Mouse (Mus musculus): Measurements from ENCODE around the gene Gm3047. TPM values are rescaled to one million over a fixed set of nuclear protein-coding genes. Genes with fewer than 3 reads are reported as not detected.
"Not testable (repeated sequence)": the region's sequence is repeated elsewhere in the genome, so short reads cannot be mapped to it uniquely, and the experiment has no call there.

Gm3047 gene
- polyA plus RNA-seq (2015; fragmentation: Nextera tagmentation; extraction: Ambion mirVana), result not detected in 2 replicates

GRCm38 (mm10) chr14:4555105-4555504 lies at the start of gene Gm3047:
Gm3047 (plus strand) TSS chr14:4555405.
- not testable (repeated sequence) for ATAC-seq (ENCODE audit: low FRiP score, low TSS enrichment); H3K27me3 ChIP-seq (ENCODE audit: control insufficient read depth, insufficient read depth, low read length); H3K9ac ChIP-seq (ENCODE audit: low read length); H3K4me3 ChIP-seq (ENCODE audit: low read depth, low read length); H3K27ac ChIP-seq (replicated peaks); H3K4me1 ChIP-seq (replicated peaks; ENCODE audit: control insufficient read depth, insufficient read depth); DNase-seq (ENCODE audit: low spot score); H3K9me3 ChIP-seq (ENCODE audit: control insufficient read depth, low read length); H3K4me2 ChIP-seq (replicated peaks; ENCODE audit: low read depth); H3K36me3 ChIP-seq (ENCODE audit: control insufficient read depth, insufficient read depth, low read length)
- WGBS, result no CpG with 5 or more reads among the region's 2 CpGs

Other genes starting within 250 kb of the Gm3047 start
- 0.11 TPM in 1 of 2 replicates, not detected in the other for gene Gm3149, start 238.1 kb upstream of the Gm3047 start, polyA plus RNA-seq (2015; fragmentation: Nextera tagmentation; extraction: Ambion mirVana)
- gene 2610042L04Rik, start 220.6 kb upstream of the Gm3047 start, polyA plus RNA-seq (2015; fragmentation: Nextera tagmentation; extraction: Ambion mirVana), result 0.13 TPM in 1 of 2 replicates, not detected in the other
- not detected in 2 replicates for gene Gm3159, start 157.9 kb upstream of the Gm3047 start, polyA plus RNA-seq (2015; fragmentation: Nextera tagmentation; extraction: Ambion mirVana)
- 0.08 TPM in 1 of 2 replicates, not detected in the other for gene Gm3164, start 140.0 kb upstream of the Gm3047 start, polyA plus RNA-seq (2015; fragmentation: Nextera tagmentation; extraction: Ambion mirVana)
- not detected in 2 replicates for gene Gm3173, start 124.4 kb upstream of the Gm3047 start, polyA plus RNA-seq (2015; fragmentation: Nextera tagmentation; extraction: Ambion mirVana)
- gene Gm3182, start 73.7 kb upstream of the Gm3047 start, polyA plus RNA-seq (2015; fragmentation: Nextera tagmentation; extraction: Ambion mirVana), result not detected in 2 replicates
- gene Gm8159, start 76.9 kb downstream of the Gm3047 start, polyA plus RNA-seq (2015; fragmentation: Nextera tagmentation; extraction: Ambion mirVana), result not detected in 2 replicates
- gene Gm3239, start 108.8 kb downstream of the Gm3047 start, polyA plus RNA-seq (2015; fragmentation: Nextera tagmentation; extraction: Ambion mirVana), result not detected in 2 replicates
- gene Gm7876, start 153.8 kb downstream of the Gm3047 start, polyA plus RNA-seq (2015; fragmentation: Nextera tagmentation; extraction: Ambion mirVana), result not detected in 2 replicates
- not detected in 2 replicates for gene Gm3252, start 171.4 kb downstream of the Gm3047 start, polyA plus RNA-seq (2015; fragmentation: Nextera tagmentation; extraction: Ambion mirVana)
- gene Gm9602, start 220.9 kb downstream of the Gm3047 start, polyA plus RNA-seq (2015; fragmentation: Nextera tagmentation; extraction: Ambion mirVana), result not detected in 2 replicates